16 mouse cellular contexts compared by ENCODE assay signal in the genomic region with DNA sequence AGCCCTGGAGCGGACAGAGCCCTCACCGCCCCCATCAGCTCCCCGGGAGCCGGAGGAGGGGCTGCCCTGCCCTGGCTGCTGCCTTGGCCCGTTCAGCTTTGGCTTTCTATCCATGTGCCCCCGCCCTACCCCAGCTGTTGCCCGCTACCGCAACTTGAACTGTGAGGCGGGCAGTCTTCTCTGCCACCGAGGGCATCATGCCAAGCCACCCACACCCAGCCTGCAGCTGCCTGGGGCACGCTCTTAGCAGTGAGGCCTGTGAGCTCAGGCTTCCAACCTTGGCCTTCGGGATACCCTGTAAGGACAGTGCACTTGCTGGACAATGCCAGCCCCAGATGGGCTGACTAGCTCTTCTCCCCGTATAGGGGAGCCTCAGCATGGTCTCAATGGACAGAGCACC. TPM values are rescaled to one million over a fixed set of nuclear protein-coding genes. Genes with fewer than 3 reads are reported as not detected.
A peak's percentile ranks its signal among the peaks of the same experiment; 100 is the strongest.
DNase-seq lines count a peak whose midpoint lies in the region; ATAC-seq and TF ChIP-seq lines count a peak whose summit lies in the region.
"Had no signal": no experiment of that assay in that cellular context is flagged by ENCODE, and none has a peak within 500 bp of the region (broad histone marks: within the 10 kb centered on the region; RNA-seq: fewer than 3 reads in every experiment).

No protein-coding gene starts in this region.

- ATAC-seq in liver, postnatal 0 days, result no peak
- ATAC-seq: Patski had no signal

- H3K27me3 ChIP-seq in liver, postnatal 0 days (ENCODE audit: insufficient read depth, low read length), result no peaks in the 10 kb centered on the region
- H3K27me3 ChIP-seq: hindbrain, embryonic 15.5 days; Patski had no signal

- no peak for TF ChIP-seq EP300 in liver, postnatal 0 days (IDR thresholded peaks at IDR 0.05; ENCODE audit: low read depth)

- peaks cover 21% of the 10 kb centered on the region for H3K36me3 ChIP-seq in liver, postnatal 0 days (replicated peaks; ENCODE audit: insufficient read depth, low read length)

- H3K9me3 ChIP-seq in liver, postnatal 0 days (ENCODE audit: low read length), result no peaks in the 10 kb centered on the region
- H3K9me3 ChIP-seq: hindbrain, embryonic 15.5 days; limb, embryonic 12.5 days; midbrain, embryonic 12.5 days had no signal

- peaks cover 6% of the 10 kb centered on the region for H3K4me1 ChIP-seq in liver, postnatal 0 days (ENCODE audit: insufficient read depth)

- 88% methylated on average over 13 of the region's 13 CpGs for WGBS in liver, postnatal 0 days (ENCODE audit: insufficient replicate concordance)

- H3K4me3 ChIP-seq in liver, postnatal 0 days (ENCODE audit: low read depth, low read length), result no peak overlapping the region
- H3K4me3 ChIP-seq: hindbrain, embryonic 15.5 days; limb, embryonic 12.5 days; midbrain, embryonic 12.5 days had no signal

- no peak for TF ChIP-seq CTCF in liver, postnatal 0 days (IDR thresholded peaks at IDR 0.05; ENCODE audit: low read depth)

- DNase-seq in adrenal gland, adult (ENCODE audit: inconsistent age in 2 of 2, low spot score in 1 of 2), result peak; percentile 51 to 73
- no peak for DNase-seq in adrenal gland, postnatal 4 days (ENCODE audit: low spot score in 2 of 2)
- DNase-seq in liver, postnatal 0 days, result peak; percentile 16
- no peak for DNase-seq in liver
- peak; percentile 81 for DNase-seq in gastrocnemius, postnatal 10 days
- DNase-seq in testis, postnatal 10 days (ENCODE audit: low spot score), result peak; percentile 60
- no peak for DNase-seq in thymus, postnatal 14 days
- no peak for DNase-seq in right cerebral cortex, adult 18-20 months
- DNase-seq: kidney, adult 2 months; lung, postnatal 36 days had no signal

- no peak overlapping the region for H3K27ac ChIP-seq in liver, postnatal 0 days (ENCODE audit: low read depth)
- H3K27ac ChIP-seq: hindbrain, embryonic 15.5 days; limb, embryonic 12.5 days; midbrain, embryonic 12.5 days had no signal

- no peak overlapping the region for H3K9ac ChIP-seq in liver, postnatal 0 days (replicated peaks)
- H3K9ac ChIP-seq: hindbrain, embryonic 15.5 days; limb, embryonic 12.5 days; midbrain, embryonic 12.5 days had no signal

- H3K4me2 ChIP-seq in liver, postnatal 0 days (ENCODE audit: low read depth, low read length), result no peak overlapping the region
- H3K4me2 ChIP-seq: hindbrain, embryonic 15.5 days; limb, embryonic 12.5 days; midbrain, embryonic 12.5 days had no signal

RNA-seq across cellular contexts. Expression of a gene that starts 5.5 kb away (rescaled TPM):
- total RNA-seq in adrenal gland, postnatal 4 days (2021), result 10 to 100 TPM; 57.3 to 60.5 TPM
- polyA plus RNA-seq in liver, postnatal 0 days (2015; fragmentation: Nextera tagmentation; extraction: Ambion mirVana), result 1.2 TPM in 2 replicates
- total RNA-seq in gastrocnemius, postnatal 10 days (2021), result 10 to 100 TPM; 28.0 to 34.7 TPM

RNA-seq across cellular contexts. Expression of a gene that starts 7.2 kb away (rescaled TPM):
- total RNA-seq in adrenal gland, postnatal 4 days (2021), result 1 to 10 TPM in 1 of 2 experiments, under 1 TPM in 1; 0.95 to 2.1 TPM
- polyA plus RNA-seq in liver, postnatal 0 days (2015; fragmentation: Nextera tagmentation; extraction: Ambion mirVana), result 9.9 and 10.4 TPM in 2 replicates
- total RNA-seq in gastrocnemius, postnatal 10 days (2021), result under 1 TPM in 1 of 2 experiments, not detected in 1; 0.61 TPM

RNA-seq across cellular contexts. Expression of a gene that starts 18.3 kb away (rescaled TPM):
- total RNA-seq in adrenal gland, postnatal 4 days (2021), result under 1 TPM in 1 of 2 experiments, not detected in 1; 0.25 TPM
- 0.14 TPM in 1 of 2 replicates, not detected in the other for polyA plus RNA-seq in liver, postnatal 0 days (2015; fragmentation: Nextera tagmentation; extraction: Ambion mirVana)
- total RNA-seq in gastrocnemius, postnatal 10 days (2021), result not detected
- total RNA-seq: neutrophil, adult 5-6 weeks had no signal
- polyA plus RNA-seq: limb, embryonic 12.5 days; liver, embryonic 16.5 days had no signal

RNA-seq across cellular contexts. Expression of a gene that starts 36.3 kb away (rescaled TPM):
- total RNA-seq in adrenal gland, postnatal 4 days (2021), result not detected
- 0.53 and 0.94 TPM in 2 replicates for polyA plus RNA-seq in liver, postnatal 0 days (2015; fragmentation: Nextera tagmentation; extraction: Ambion mirVana)
- not detected for total RNA-seq in gastrocnemius, postnatal 10 days (2021)
- polyA plus RNA-seq: hindbrain, embryonic 15.5 days; limb, embryonic 12.5 days; midbrain, embryonic 12.5 days; Patski had no signal

RNA-seq across cellular contexts. Expression of a gene that starts 45.4 kb away (rescaled TPM):
- 10 to 100 TPM; 44.3 TPM for total RNA-seq in adrenal gland, postnatal 4 days (2021)
- polyA plus RNA-seq in liver, postnatal 0 days (2015; fragmentation: Nextera tagmentation; extraction: Ambion mirVana), result 41.1 and 46.0 TPM in 2 replicates
- 10 to 100 TPM; 23.4 to 24.1 TPM for total RNA-seq in gastrocnemius, postnatal 10 days (2021)

Comparison
In these comparisons a context has a peak if more than half of its experiments do, and no peak if none do; other contexts are left out.
1. DNase-seq: peak in adrenal gland, adult (2 of 2), liver, postnatal 0 days (single experiment), gastrocnemius, postnatal 10 days (single experiment) and testis, postnatal 10 days (single experiment); none in adrenal gland, postnatal 4 days (0 of 2), liver (single experiment), thymus, postnatal 14 days (single experiment) and right cerebral cortex, adult 18-20 months (single experiment).